Mouse (Mus musculus) B cell, adult 67 days (primary cell): ENCODE measurements around the gene Olfr493. TPM values are rescaled to one million over a fixed set of nuclear protein-coding genes. Genes with fewer than 3 reads are reported as not detected.

Source experiments
- total RNA-seq, 2 experiments: library from RNA; stranded (reverse); gene quantifications; 4 replicates each; pipeline ENCODE4 v1.2.4; 2023

Gene Olfr493
- total RNA-seq: not detected

DNA sequence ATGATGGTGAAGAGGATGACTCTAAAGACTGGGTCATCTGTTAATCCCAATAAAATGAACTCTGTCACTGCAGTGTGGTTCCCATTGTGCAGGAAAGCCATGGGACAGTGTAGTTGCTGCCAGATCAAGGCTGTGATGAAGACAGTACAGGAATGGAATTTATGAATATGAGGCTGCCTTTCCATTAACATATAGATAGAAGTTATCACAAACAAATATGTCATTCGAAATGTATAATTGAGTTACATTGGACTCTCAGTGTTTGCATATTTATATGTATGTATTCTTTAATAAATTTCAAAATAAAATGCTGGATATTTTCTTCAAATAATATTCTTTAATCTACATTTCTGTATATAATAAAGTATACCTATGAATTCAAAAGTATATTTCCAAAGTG, at the start of gene Olfr493:
Olfr493 (minus strand) TSS at position 101 of the 400 bp plus-strand sequence.

DNA sequence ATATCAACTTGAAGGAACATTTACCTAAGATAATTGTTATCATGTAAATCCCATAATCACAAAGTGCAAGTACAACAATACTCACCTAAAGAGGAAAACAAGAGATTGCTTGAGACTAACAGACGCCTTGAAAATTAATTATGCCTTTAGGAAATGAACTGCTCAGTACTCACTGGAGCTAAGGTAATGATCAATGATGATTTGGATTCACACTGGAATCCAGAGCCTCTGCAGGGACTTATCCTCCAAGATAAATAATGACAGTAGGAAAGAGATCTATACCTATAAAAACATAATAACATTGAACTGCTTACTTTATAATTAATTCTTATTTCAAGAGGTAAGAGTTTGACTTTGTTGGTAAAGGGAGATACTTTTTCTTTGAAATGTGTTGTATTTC, 46.1 kb upstream of the Olfr493 start, which contains the start of gene Olfr495:
Olfr495 (plus strand) TSS at position 301 of the 400 bp plus-strand sequence.

DNA sequence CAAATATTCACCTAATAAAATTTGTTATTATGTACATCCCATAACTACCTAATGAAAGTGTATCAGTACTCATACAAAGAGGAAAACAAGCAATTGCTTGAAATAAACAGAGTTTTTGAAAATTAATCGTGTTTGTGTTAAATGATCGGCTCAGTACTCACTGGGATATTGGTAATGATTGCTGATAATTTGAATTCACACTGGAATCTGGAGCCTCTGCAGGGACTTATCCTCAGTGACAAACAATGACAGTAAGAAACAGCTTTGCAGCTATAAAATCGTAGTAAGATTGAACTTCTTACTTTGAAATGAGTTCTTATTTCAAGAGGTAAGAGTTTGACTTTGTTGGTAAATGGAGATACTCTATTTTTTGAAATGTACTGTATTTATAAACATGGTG, 18.3 kb upstream of the Olfr493 start, which contains the start of gene Olfr494:
Olfr494 (plus strand) TSS at position 301 of the 400 bp plus-strand sequence.

DNA sequence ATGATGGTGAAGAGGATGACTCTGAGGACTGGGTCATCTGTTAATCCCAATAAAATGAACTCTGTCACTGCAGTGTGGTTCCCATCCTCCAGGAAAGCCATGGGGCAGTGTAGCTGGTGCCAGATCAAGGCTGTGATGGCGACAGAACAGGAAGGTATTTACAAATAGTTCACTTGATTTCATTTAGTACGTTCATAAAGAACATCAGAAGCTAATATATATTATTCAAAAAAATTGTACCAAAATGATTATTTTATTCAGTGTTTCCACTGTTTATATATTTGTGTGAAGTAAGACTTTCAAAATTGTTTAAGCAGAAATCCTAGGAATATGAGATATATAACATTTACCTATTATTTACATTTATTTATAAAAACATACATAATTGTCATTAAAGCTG, 23.2 kb downstream of the Olfr493 start, which contains the start of gene Olfr492:
Olfr492 (minus strand) TSS at position 101 of the 400 bp plus-strand sequence.

DNA sequence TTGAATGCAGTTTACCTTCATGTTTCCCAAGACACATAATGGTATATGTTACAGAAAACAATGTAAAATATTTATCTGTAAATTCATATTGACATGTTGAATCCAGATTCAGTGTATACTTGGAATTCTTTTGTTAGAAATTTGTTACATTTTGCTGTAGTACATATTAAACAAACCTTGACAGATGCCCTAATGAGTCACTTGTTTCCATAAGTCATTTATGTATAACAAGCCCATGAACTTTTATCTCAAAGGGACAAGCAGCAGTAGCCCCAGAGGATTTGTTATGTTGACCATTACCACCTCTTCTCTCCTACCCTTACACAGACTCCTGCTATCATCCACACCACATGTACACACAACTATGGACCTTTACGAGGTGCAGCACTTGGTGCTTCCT, 33.6 kb downstream of the Olfr493 start, which contains the start of gene Olfr491:
Olfr491 (plus strand) TSS at position 301 of the 400 bp plus-strand sequence.

Other genes starting within 250 kb of the Olfr493 start
- gene Olfr482, start 249.4 kb downstream of the Olfr493 start, total RNA-seq: 1 to 10 TPM; 1.5 to 2.4 TPM
- gene Olfr483, start 246.1 kb downstream of the Olfr493 start, total RNA-seq: not detected
- gene Olfr484, start 219.5 kb downstream of the Olfr493 start, total RNA-seq: not detected
- not detected for gene Olfr485, start 187.1 kb downstream of the Olfr493 start, total RNA-seq
- gene Olfr486, start 174.2 kb downstream of the Olfr493 start, total RNA-seq: not detected
- not detected for gene Olfr487, start 132.3 kb downstream of the Olfr493 start, total RNA-seq
- gene Olfr488, start 88.6 kb downstream of the Olfr493 start, total RNA-seq: not detected
- gene Olfr490, start 58.0 kb downstream of the Olfr493 start, total RNA-seq: not detected
- not detected for gene Olfr491, start 33.5 kb downstream of the Olfr493 start, total RNA-seq
- gene Olfr492, start 23.3 kb downstream of the Olfr493 start, total RNA-seq: not detected
- gene Olfr494, start 18.4 kb upstream of the Olfr493 start, total RNA-seq: not detected
- gene Olfr495, start 46.2 kb upstream of the Olfr493 start, total RNA-seq: not detected
- gene Olfr497, start 73.4 kb upstream of the Olfr493 start, total RNA-seq: not detected
- not detected for gene Olfr498, start 118.3 kb upstream of the Olfr493 start, total RNA-seq
- gene Olfr502, start 178.1 kb upstream of the Olfr493 start, total RNA-seq: not detected
- gene Olfr503, start 197.5 kb upstream of the Olfr493 start, total RNA-seq: not detected
- not detected for gene Olfr504, start 218.8 kb upstream of the Olfr493 start, total RNA-seq